Mouse (Mus musculus) monocyte, adult 59 days (primary cell): ENCODE results near the gene Rpp14. TPM values are rescaled to one million over a fixed set of nuclear protein-coding genes. Genes with fewer than 3 reads are reported as not detected.

Source experiments
- total RNA-seq, 2 experiments: library from RNA; stranded (reverse); gene quantifications; one replicate each; pipeline ENCODE4 v1.2.4; 2023

The Rpp14 gene
- total RNA-seq: 10 to 100 TPM; 12.7 to 12.9 TPM

DNA sequence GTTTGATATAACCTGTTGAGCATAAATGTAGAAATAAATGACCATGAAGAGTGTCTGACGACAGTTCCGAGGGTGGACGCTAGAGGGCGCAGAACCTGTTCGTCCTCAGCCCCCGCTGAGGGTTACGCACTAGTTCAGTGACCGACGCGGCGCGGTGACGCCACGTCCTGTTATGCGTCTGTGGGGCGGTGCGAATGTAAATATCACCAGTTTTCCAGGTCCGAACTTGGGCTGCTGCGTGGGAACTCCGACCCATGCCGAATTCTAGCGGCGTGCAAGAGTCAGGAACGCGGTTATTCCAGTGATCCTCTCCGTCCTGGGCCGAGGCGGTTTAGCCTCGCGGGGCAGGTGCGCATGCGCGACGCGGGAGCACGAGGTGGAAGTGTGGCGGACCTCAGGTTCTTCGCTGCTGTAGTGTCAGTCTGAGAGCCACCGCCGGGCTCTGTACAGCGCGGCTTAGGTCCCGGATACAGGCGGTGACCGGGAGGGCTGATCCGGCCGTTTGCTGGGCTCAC lies at the start of gene Rpp14:
Gene Rpp14, plus strand, starts transcription at position 203 of the 515 bp plus-strand sequence.

DNA sequence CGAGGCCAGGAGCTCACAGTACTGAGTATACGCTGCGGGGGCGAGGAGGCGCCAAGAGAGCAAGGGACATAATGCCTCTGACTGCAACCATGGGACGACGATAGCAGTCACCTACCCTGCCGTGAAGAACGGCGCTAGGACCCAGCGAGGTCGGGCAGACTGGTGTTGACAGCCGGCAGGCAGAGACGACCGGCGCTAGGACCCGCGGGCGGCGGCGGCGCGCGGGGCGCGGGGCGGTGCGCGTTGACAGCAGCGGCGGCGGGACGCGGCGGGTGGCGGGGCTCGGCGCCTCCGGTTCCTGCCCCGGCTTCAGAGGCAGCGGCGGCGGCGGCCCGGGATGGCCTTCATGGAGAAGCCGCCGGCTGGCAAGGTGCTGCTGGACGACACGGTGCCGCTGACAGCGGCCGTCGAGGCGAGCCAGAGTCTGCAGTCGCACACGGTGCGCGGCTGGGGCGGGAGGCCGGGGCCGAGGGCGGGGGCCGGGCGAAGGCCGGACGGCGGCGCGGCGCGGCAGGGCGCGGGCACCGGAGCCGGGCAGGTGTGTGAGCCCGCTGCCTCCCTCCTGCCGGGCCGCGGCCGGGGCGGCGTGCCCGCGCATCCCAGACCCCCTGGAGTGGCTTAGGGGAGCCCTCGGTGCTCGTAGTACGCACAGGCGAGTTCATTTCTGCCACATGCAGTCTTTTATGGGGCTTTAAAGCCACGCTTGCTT lies 18.0 kb downstream of the Rpp14 start, which contains the start of gene Pxk:
Gene Pxk, plus strand, starts transcription at position 234 of the 709 bp plus-strand sequence.

Other genes starting within 250 kb of the Rpp14 start
- gene Gm45521, start 123.1 kb upstream of the Rpp14 start, total RNA-seq: not detected
- gene Dnase1l3, start 85.8 kb upstream of the Rpp14 start, total RNA-seq: 10 to 100 TPM; 24.5 to 30.4 TPM
- 1 to 10 TPM; 2.2 to 2.5 TPM for gene Abhd6, start 77.5 kb upstream of the Rpp14 start, total RNA-seq
- gene Pxk, start 17.8 kb downstream of the Rpp14 start, total RNA-seq: 10 to 100 TPM; 43.4 to 52.1 TPM
- gene Pdhb, start 92.7 kb downstream of the Rpp14 start, total RNA-seq: 100 to 1,000 TPM; 130 to 136 TPM
- gene Kctd6, start 133.8 kb downstream of the Rpp14 start, total RNA-seq: 10 to 100 TPM; 23.7 to 28.7 TPM
- gene Acox2, start 179.0 kb downstream of the Rpp14 start, total RNA-seq: not detected
- not detected for gene Fam107a, start 237.7 kb downstream of the Rpp14 start, total RNA-seq